Mouse (Mus musculus) mouse embryonic stem cell (cell line): ENCODE data around the gene Ulk4.

Source experiments
- in situ Hi-C, 2 experiments: fragments of 300-500 bp; cut with MboI; formaldehyde crosslinking; loops; 1 replicate in 1 of 2; 3 replicates in 1 of 2; pipeline ENCODE4 v1.14.3; 2019 to 2020; ENCODE audit warnings: low sequenced_read_pairs in 2 of 2, low pct_unique_long_range_greater_than_20kb in 1 of 2, mixed read lengths in 1 of 2; ENCODE audit not compliant: unreplicated experiment in 1 of 2

Gene Ulk4

GRCm38 (mm10) chr9:121216536-121217320, 60.3 kb downstream of the Ulk4 start:
- in situ Hi-C loops = no loop called here

- in situ Hi-C loops = no loop called here
These were observed 61.5 kb downstream of the Ulk4 start for GRCm38 (mm10) chr9:121215349-121216000.

GRCm38 (mm10) chr9:121212322-121212721, 64.7 kb downstream of the Ulk4 start:
- in situ Hi-C loops = no loop called here

- in situ Hi-C loops = no loop called here
These were observed 72.0 kb downstream of the Ulk4 start for GRCm38 (mm10) chr9:121205046-121205445.

GRCm38 (mm10) chr9:121204149-121204800, 72.7 kb downstream of the Ulk4 start:
- in situ Hi-C loops = no loop called here

- in situ Hi-C loops = no loop called here
These were observed 73.3 kb downstream of the Ulk4 start for GRCm38 (mm10) chr9:121203686-121204085.

GRCm38 (mm10) chr9:121199146-121199685, 77.8 kb downstream of the Ulk4 start:
- in situ Hi-C loops = loop anchor here (10.0 kb wide), 2 partner anchors 46 to 84 kb away; no protein-coding TSS in a partner anchor

GRCm38 (mm10) chr9:121196473-121196872, 80.5 kb downstream of the Ulk4 start:
- in situ Hi-C loops = loop anchor here (10.0 kb wide), 2 partner anchors 48 to 82 kb away; no protein-coding TSS in a partner anchor

- in situ Hi-C loops = loop anchor here (10.0 kb wide), 2 partner anchors 50 to 80 kb away; no protein-coding TSS in a partner anchor
These were observed 81.9 kb downstream of the Ulk4 start for GRCm38 (mm10) chr9:121195106-121195505.

GRCm38 (mm10) chr9:121192601-121193370, 84.2 kb downstream of the Ulk4 start:
- in situ Hi-C loops = loop anchor here (10.0 kb wide), 2 partner anchors 52 to 78 kb away; no protein-coding TSS in a partner anchor

GRCm38 (mm10) chr9:121187811-121188210, 89.2 kb downstream of the Ulk4 start:
- in situ Hi-C loops = no loop called here

- in situ Hi-C loops = no loop called here
These were observed 91.2 kb downstream of the Ulk4 start for GRCm38 (mm10) chr9:121185796-121186195.

GRCm38 (mm10) chr9:121176350-121176749, 100.6 kb downstream of the Ulk4 start:
- in situ Hi-C loops = no loop called here

- in situ Hi-C loops = no loop called here
These were observed 101.8 kb downstream of the Ulk4 start for GRCm38 (mm10) chr9:121175201-121175600.

GRCm38 (mm10) chr9:121172123-121172522, 104.9 kb downstream of the Ulk4 start:
- in situ Hi-C loops = no loop called here

GRCm38 (mm10) chr9:121171609-121172008, 105.4 kb downstream of the Ulk4 start:
- in situ Hi-C loops = no loop called here

GRCm38 (mm10) chr9:121164607-121165006, 112.4 kb downstream of the Ulk4 start:
- in situ Hi-C loops = no loop called here

GRCm38 (mm10) chr9:121162789-121163188, 114.2 kb downstream of the Ulk4 start:
- in situ Hi-C loops = no loop called here
